Mouse (Mus musculus) forebrain, embryonic 11.5 days (tissue): ENCODE data around the gene Rybp. TPM values are rescaled to one million over a fixed set of nuclear protein-coding genes. Genes with fewer than 3 reads are reported as not detected.

Experiments used
- ATAC-seq: fragments of 200-750 bp; cut with Nextera tagmentation; replicated peaks from 2 replicates; pipeline ENCODE4 v1.8.0; 2017; ENCODE audit warnings: moderate TSS enrichment; ENCODE audit not compliant: low FRiP score
- DNase-seq: peaks from one replicate; pipeline ENCODE4 v3.0.0-alpha.2; 2017; ENCODE audit warnings: low spot score
- H3K27ac ChIP-seq: fragments of 300-500 bp; sonication (generic); 2 replicates; pipeline ENCODE4 v1.5.1; 2014; ENCODE audit warnings: low read depth, low read length
- H3K27me3 ChIP-seq: fragments of 300-500 bp; sonication (generic); 2 replicates; pipeline ENCODE4 v1.6.1; 2014; ENCODE audit warnings: mild to moderate bottlenecking, low read length, mixed read lengths; ENCODE audit not compliant: control insufficient read depth, insufficient read depth
- H3K36me3 ChIP-seq: fragments of 300-500 bp; sonication (generic); 2 replicates; pipeline ENCODE4 v1.6.1; 2014; ENCODE audit warnings: mild to moderate bottlenecking, low read length, moderate library complexity, mixed read lengths; ENCODE audit not compliant: control insufficient read depth, insufficient read depth
- H3K4me1 ChIP-seq: fragments of 300-500 bp; sonication (generic); replicated peaks from 2 replicates; pipeline ENCODE4 v1.6.1; 2014; ENCODE audit warnings: low read length, mixed read lengths; ENCODE audit not compliant: control insufficient read depth, insufficient read depth
- H3K4me2 ChIP-seq: fragments of 300-500 bp; sonication (generic); 2 replicates; pipeline ENCODE4 v1.6.1; 2014; ENCODE audit warnings: low read depth, mild to moderate bottlenecking, low read length, moderate library complexity, mixed read lengths; ENCODE audit not compliant: severe bottlenecking
- H3K4me3 ChIP-seq: fragments of 300-500 bp; sonication (generic); 2 replicates; pipeline ENCODE4 v1.5.1; 2014; ENCODE audit warnings: low read depth, low read length
- H3K9ac ChIP-seq: fragments of 300-500 bp; sonication (generic); 2 replicates; pipeline ENCODE4 v1.6.1; 2014; ENCODE audit warnings: low read length
- H3K9me3 ChIP-seq: fragments of 300-500 bp; sonication (generic); 2 replicates; pipeline ENCODE4 v1.6.1; 2016; ENCODE audit warnings: low read length, mixed read lengths; ENCODE audit not compliant: control insufficient read depth
- WGBS: fragments of 180-500 bp; shearing (Covaris S2); extraction: QIAGEN DNeasy Blood & Tissue Kit; methylation state at CpG from one replicate; pipeline ENCODE4 v1.1.7; 2014; 5-methylcytosine and 5-hydroxymethylcytosine counted together
- polyA plus RNA-seq: library from polyadenylated mRNA; unstranded; fragments of >200 nt; fragmentation: Nextera tagmentation; extraction: Ambion mirVana; gene quantifications from 2 replicates; pipeline ENCODE4 v1.2.1, GENCODE M21; 2014

The Rybp gene
- polyA plus RNA-seq, 1 experiment from 2014 or later, result 11.3 TPM

- no peak overlapping the region for H3K4me3 ChIP-seq
- H3K4me1 ChIP-seq, result no peaks in the 10 kb centered on the region
- no peaks in the 10 kb centered on the region for H3K36me3 ChIP-seq
- no peaks in the 10 kb centered on the region for H3K9me3 ChIP-seq
- no peak for DNase-seq
- no peak overlapping the region for H3K9ac ChIP-seq
- no peaks in the 10 kb centered on the region for H3K27me3 ChIP-seq
- 86% methylated on average over 1 of the region's 1 CpGs for WGBS
- H3K27ac ChIP-seq, result no peak overlapping the region
- no peak overlapping the region for H3K4me2 ChIP-seq
- no peak for ATAC-seq
Observed at GRCm38 (mm10) chr6:100278841-100279240, 8.4 kb downstream of the Rybp start.

GRCm38 (mm10) chr6:100276344-100276743, 10.9 kb downstream of the Rybp start:
- no peaks in the 10 kb centered on the region for H3K9me3 ChIP-seq
- WGBS, result 91% methylated on average over 3 of the region's 3 CpGs
- no peak overlapping the region for H3K4me2 ChIP-seq
- H3K27me3 ChIP-seq, result no peaks in the 10 kb centered on the region
- no peaks in the 10 kb centered on the region for H3K36me3 ChIP-seq
- H3K9ac ChIP-seq, result no peak overlapping the region
- no peak overlapping the region for H3K4me3 ChIP-seq
- no peaks in the 10 kb centered on the region for H3K4me1 ChIP-seq
- ATAC-seq, result no peak
- H3K27ac ChIP-seq, result no peak overlapping the region
- no peak for DNase-seq

GRCm38 (mm10) chr6:100275643-100276042, 11.6 kb downstream of the Rybp start:
- H3K9ac ChIP-seq, result no peak overlapping the region
- no peak overlapping the region for H3K27ac ChIP-seq
- no peak overlapping the region for H3K4me2 ChIP-seq
- ATAC-seq (no peak), DNase-seq (no peak)
- no peaks in the 10 kb centered on the region for H3K36me3 ChIP-seq
- H3K4me3 ChIP-seq, result no peak overlapping the region
- H3K27me3 ChIP-seq, result no peaks in the 10 kb centered on the region
- no peaks in the 10 kb centered on the region for H3K4me1 ChIP-seq
- H3K9me3 ChIP-seq, result no peaks in the 10 kb centered on the region

GRCm38 (mm10) chr6:100273556-100273955, 13.7 kb downstream of the Rybp start:
- DNase-seq, result no peak
- H3K36me3 ChIP-seq, result no peaks in the 10 kb centered on the region
- no peaks in the 10 kb centered on the region for H3K9me3 ChIP-seq
- no peaks in the 10 kb centered on the region for H3K4me1 ChIP-seq
- H3K4me2 ChIP-seq, result no peak overlapping the region
- H3K9ac ChIP-seq, result no peak overlapping the region
- WGBS, result 75% methylated on average over 1 of the region's 1 CpGs
- no peak overlapping the region for H3K27ac ChIP-seq
- ATAC-seq, result no peak
- no peak overlapping the region for H3K4me3 ChIP-seq
- H3K27me3 ChIP-seq, result no peaks in the 10 kb centered on the region

- Histone ChIP-seq H3K4me2 (no peak overlapping the region), H3K4me1 (no peaks in the 10 kb centered on the region), H3K4me3 (no peak overlapping the region), H3K36me3 (no peaks in the 10 kb centered on the region), H3K9ac (no peak overlapping the region), H3K27me3 (no peaks in the 10 kb centered on the region), H3K9me3 (no peaks in the 10 kb centered on the region), H3K27ac (no peak overlapping the region)
- no peak for DNase-seq
- ATAC-seq, result no peak
- 91% methylated on average over 3 of the region's 3 CpGs for WGBS
Observed at GRCm38 (mm10) chr6:100271992-100272391, 15.3 kb downstream of the Rybp start.

- H3K9ac ChIP-seq, result no peak overlapping the region
- WGBS, result 82% methylated on average over 2 of the region's 2 CpGs
- DNase-seq, result no peak
- ATAC-seq, result no peak
- no peaks in the 10 kb centered on the region for H3K36me3 ChIP-seq
- no peaks in the 10 kb centered on the region for H3K27me3 ChIP-seq
- H3K4me3 ChIP-seq, result no peak overlapping the region
- no peak overlapping the region for H3K27ac ChIP-seq
- no peaks in the 10 kb centered on the region for H3K4me1 ChIP-seq
- H3K4me2 ChIP-seq, result no peak overlapping the region
- no peaks in the 10 kb centered on the region for H3K9me3 ChIP-seq
Observed at GRCm38 (mm10) chr6:100270765-100271164, 16.5 kb downstream of the Rybp start.

GRCm38 (mm10) chr6:100259607-100260006, 27.7 kb downstream of the Rybp start:
- Histone ChIP-seq H3K36me3 (no peaks in the 10 kb centered on the region), H3K4me2 (no peak overlapping the region), H3K4me1 (no peaks in the 10 kb centered on the region), H3K9me3 (no peaks in the 10 kb centered on the region), H3K9ac (no peak overlapping the region), H3K27ac (no peak overlapping the region), H3K4me3 (no peak overlapping the region), H3K27me3 (no peaks in the 10 kb centered on the region)
- WGBS, result 94% methylated on average over 1 of the region's 1 CpGs
- DNase-seq (no peak), ATAC-seq (no peak)

GRCm38 (mm10) chr6:100258278-100258677, 29.0 kb downstream of the Rybp start:
- DNase-seq (no peak), ATAC-seq (no peak)
- Histone ChIP-seq H3K36me3 (no peaks in the 10 kb centered on the region), H3K9me3 (no peaks in the 10 kb centered on the region), H3K4me2 (no peak overlapping the region), H3K4me3 (no peak overlapping the region), H3K9ac (no peak overlapping the region), H3K27me3 (no peaks in the 10 kb centered on the region), H3K27ac (no peak overlapping the region), H3K4me1 (no peaks in the 10 kb centered on the region)

- H3K9ac ChIP-seq, result no peak overlapping the region
- no peak for ATAC-seq
- 95% methylated on average over 1 of the region's 1 CpGs for WGBS
Observed at GRCm38 (mm10) chr6:100255411-100255810, 31.9 kb downstream of the Rybp start.

More at GRCm38 (mm10) chr6:100255411-100255810, 31.9 kb downstream of the Rybp start:
- DNase-seq, result no peak
- Histone ChIP-seq H3K4me2 (no peak overlapping the region), H3K36me3 (no peaks in the 10 kb centered on the region), H3K27ac (no peak overlapping the region), H3K4me3 (no peak overlapping the region), H3K27me3 (no peaks in the 10 kb centered on the region), H3K4me1 (no peaks in the 10 kb centered on the region), H3K9me3 (no peaks in the 10 kb centered on the region)
